In the genomic region with DNA sequence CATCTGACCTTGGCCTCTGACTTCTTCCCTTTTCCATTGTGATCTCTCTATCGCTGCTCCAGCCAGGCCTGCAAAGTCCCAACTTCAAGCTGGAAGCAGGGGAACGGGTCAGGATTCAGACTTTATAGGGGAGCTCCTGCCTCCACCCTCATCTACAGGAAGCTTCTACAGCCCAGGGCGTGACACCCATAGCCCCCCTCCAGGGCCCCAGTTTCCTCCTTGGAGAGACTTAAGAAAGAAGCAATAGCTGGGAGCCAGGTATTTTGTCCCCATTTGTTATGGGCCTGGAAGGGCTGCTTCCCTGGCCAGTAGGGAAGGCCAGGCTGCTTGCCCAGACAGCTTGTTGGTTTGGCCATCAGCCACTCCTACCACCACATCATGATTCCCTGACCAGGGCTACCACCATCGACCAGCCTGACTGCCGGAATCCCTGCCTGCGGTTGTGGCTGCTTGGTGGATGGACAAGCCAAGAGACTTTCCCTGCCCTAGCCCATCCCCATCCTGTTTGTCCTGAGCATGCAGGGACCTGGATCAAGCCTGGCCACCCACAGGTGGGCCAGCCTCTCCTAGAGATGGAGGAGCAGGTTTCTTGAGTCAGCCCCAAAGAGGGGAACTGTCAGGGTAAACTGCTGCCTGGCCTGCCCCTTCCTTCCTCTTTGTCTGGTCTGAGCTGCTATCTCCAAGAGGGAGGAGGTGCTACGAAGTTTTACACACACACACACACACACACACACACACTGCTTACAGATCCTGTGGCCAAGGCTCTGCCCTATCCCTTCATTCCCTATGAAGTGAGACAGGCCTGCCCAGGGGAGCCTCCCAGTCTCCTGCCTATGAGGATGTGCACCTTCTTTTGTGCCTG, we compare ENCODE assay signal across 8 mouse cellular contexts. TPM values are rescaled to one million over a fixed set of nuclear protein-coding genes. Genes with fewer than 3 reads are reported as not detected.
DNase-seq lines count a peak whose midpoint lies in the region; ATAC-seq and TF ChIP-seq lines count a peak whose summit lies in the region.

No protein-coding gene starts in this region.

- DNase-seq in heart, adult 2 months, result peak in 1 of 2 experiments; percentile 51
- DNase-seq in heart, adult 9 months (ENCODE audit: low spot score in 2 of 2), result no peak
- no peak for DNase-seq in hindbrain, embryonic 14.5 days (ENCODE audit: low spot score)
- no peak for DNase-seq in frontal cortex, postnatal 10 days (ENCODE audit: low spot score in 2 of 2)
- DNase-seq in kidney, adult 8-10 months, result no peak

- H3K4me2 ChIP-seq in hindbrain, embryonic 14.5 days (replicated peaks), result peak overlapping the region; percentile 76

- peaks cover 17% of the 10 kb centered on the region for H3K4me1 ChIP-seq in heart, adult 2 months (ENCODE audit: control insufficient read depth, insufficient read depth, low read length)
- H3K4me1 ChIP-seq in ES-Bruce4 (ENCODE audit: control insufficient read depth, insufficient read depth, low read length), result peaks cover 9% of the 10 kb centered on the region
- H3K4me1 ChIP-seq in cortical plate, adult 2 months (ENCODE audit: control insufficient read depth, insufficient read depth, low read length), result peaks cover 23% of the 10 kb centered on the region
- peaks cover 24% of the 10 kb centered on the region for H3K4me1 ChIP-seq in hindbrain, embryonic 14.5 days (replicated peaks; ENCODE audit: control insufficient read depth, insufficient read depth, low read length)

- no peaks in the 10 kb centered on the region for H3K36me3 ChIP-seq in heart, adult 2 months (ENCODE audit: control insufficient read depth, insufficient read depth, low read length)
- no peaks in the 10 kb centered on the region for H3K36me3 ChIP-seq in ES-Bruce4 (ENCODE audit: control insufficient read depth, insufficient read depth, low read length, poor library complexity, severe bottlenecking)
- H3K36me3 ChIP-seq in hindbrain, embryonic 14.5 days (replicated peaks; ENCODE audit: control insufficient read depth, insufficient read depth), result no peaks in the 10 kb centered on the region; the same call in 1 of the 2 replicates

- TF ChIP-seq CTCF in heart, adult 2 months (IDR thresholded peaks at IDR 0.05), result no peak
- no peak for TF ChIP-seq CTCF in ES-Bruce4 (IDR thresholded peaks at IDR 0.05; ENCODE audit: low read depth, low read length)
- no peak for TF ChIP-seq CTCF in cortical plate, adult 2 months (IDR thresholded peaks at IDR 0.05; ENCODE audit: extremely low read depth, insufficient read depth, low read length)

- H3K9ac ChIP-seq in heart, adult 2 months (ENCODE audit: low read depth, low read length), result peak overlapping the region; percentile 37; the same call in 1 of the 2 replicates
- no peak overlapping the region for H3K9ac ChIP-seq in ES-Bruce4 (ENCODE audit: low read depth, poor library complexity, severe bottlenecking)
- H3K9ac ChIP-seq in hindbrain, embryonic 14.5 days, result peak overlapping the region; percentile 93; the same call in 1 of the 2 replicates

- no peaks in the 10 kb centered on the region for H3K27me3 ChIP-seq in heart, adult 2 months (ENCODE audit: control insufficient read depth, insufficient read depth, low read length)
- no peaks in the 10 kb centered on the region for H3K27me3 ChIP-seq in ES-Bruce4 (ENCODE audit: control insufficient read depth, insufficient read depth, low read length, poor library complexity, severe bottlenecking)
- no peaks in the 10 kb centered on the region for H3K27me3 ChIP-seq in hindbrain, embryonic 14.5 days (ENCODE audit: control insufficient read depth, insufficient read depth, low read length)

- H3K27ac ChIP-seq in heart, adult 2 months, result peak overlapping the region; percentile 95
- H3K27ac ChIP-seq in ES-Bruce4 (ENCODE audit: insufficient read depth, low read length), result no peak overlapping the region
- peak overlapping the region; percentile 12; the same call in 1 of the 2 replicates for H3K27ac ChIP-seq in cortical plate, adult 2 months (ENCODE audit: insufficient read depth, low read length)
- H3K27ac ChIP-seq in hindbrain, embryonic 14.5 days, result no peak overlapping the region

- TF ChIP-seq POLR2A in heart, adult 2 months (IDR thresholded peaks at IDR 0.05; ENCODE audit: insufficient read depth, low read depth, low read length), result no peak
- no peak for TF ChIP-seq POLR2A in ES-Bruce4 (IDR thresholded peaks at IDR 0.05; ENCODE audit: insufficient read depth, low read length)
- TF ChIP-seq POLR2A in cortical plate, adult 2 months (IDR thresholded peaks at IDR 0.05; ENCODE audit: extremely low read depth, insufficient read depth, low read length), result no peak

- peak overlapping the region; percentile 82 for H3K4me3 ChIP-seq in heart, adult 2 months
- H3K4me3 ChIP-seq in ES-Bruce4 (ENCODE audit: low read depth, low read length), result peak overlapping the region; percentile 97; the same call in 1 of the 2 replicates
- peak overlapping the region; percentile 79 for H3K4me3 ChIP-seq in cortical plate, adult 2 months (ENCODE audit: insufficient read depth, low read length)
- no peak overlapping the region for H3K4me3 ChIP-seq in hindbrain, embryonic 14.5 days (replicated peaks; ENCODE audit: low read length)

- no peaks in the 10 kb centered on the region for H3K9me3 ChIP-seq in ES-Bruce4 (replicated peaks; ENCODE audit: control insufficient read depth, insufficient read depth, low read length, poor library complexity, severe bottlenecking)
- H3K9me3 ChIP-seq in hindbrain, embryonic 14.5 days (ENCODE audit: control insufficient read depth, low read length), result no peaks in the 10 kb centered on the region

- intact Hi-C loops in heart, adult 2 months (cut with DNase I), result loop anchor here (5.0 kb wide), 1 partner anchor 228 kb away; no protein-coding TSS in a partner anchor

- ATAC-seq in hindbrain, embryonic 14.5 days (ENCODE audit: low FRiP score), result no peak
- peak; percentile 55 for ATAC-seq in megakaryocyte, adult 5-6 weeks (ENCODE audit: poor library complexity, severe bottlenecking)

- 31% methylated on average over 7 of the region's 7 CpGs for WGBS in heart, adult 2 months
- 71% methylated on average over 7 of the region's 7 CpGs for WGBS in hindbrain, embryonic 14.5 days

- peaks cover 5% of the 10 kb centered on the region for H3K79me2 ChIP-seq in heart, adult 2 months (replicated peaks; ENCODE audit: control insufficient read depth, insufficient read depth, low read length)

- no peak for TF ChIP-seq EP300 in heart, adult 2 months (IDR thresholded peaks at IDR 0.05; ENCODE audit: insufficient read depth, low read depth, low read length)
- TF ChIP-seq EP300 in ES-Bruce4 (IDR thresholded peaks at IDR 0.05; ENCODE audit: insufficient read depth, low read depth, low read length), result no peak

RNA-seq across cellular contexts. Expression of gene Twf2, which starts 1.3 kb away (rescaled TPM):
- 100 to 1,000 TPM; 182 to 219 TPM for total RNA-seq in heart, adult 2 months (2021)
- polyA plus RNA-seq in heart, adult 2 months (2012; rRNA removed), result 251 and 268 TPM in 2 replicates
- polyA plus RNA-seq in ES-Bruce4 (2011; ENCODE audit: insufficient read depth, insufficient read length, low read depth, missing spikeins), result 27.3 and 36.7 TPM in 2 replicates
- 97.3 and 106 TPM in 2 replicates for polyA plus RNA-seq in cortical plate, adult 2 months (2012; rRNA removed)
- 49.6 and 52.9 TPM in 2 replicates for polyA plus RNA-seq in hindbrain, embryonic 14.5 days (2014; fragmentation: Nextera tagmentation; extraction: Ambion mirVana)
- total RNA-seq in megakaryocyte, adult 5-6 weeks (2015), result 76.8 and 79.8 TPM in 2 replicates
- total RNA-seq in megakaryocyte, adult 5-6 weeks (2017), result 109 and 110 TPM in 2 replicates

RNA-seq across cellular contexts. Expression of gene Ppm1m, which starts 4.7 kb away (rescaled TPM):
- total RNA-seq in heart, adult 2 months (2021), result 10 to 100 TPM; 10.8 to 12.1 TPM
- polyA plus RNA-seq in heart, adult 2 months (2012; rRNA removed), result 17.4 and 18.9 TPM in 2 replicates
- polyA plus RNA-seq in ES-Bruce4 (2011; ENCODE audit: insufficient read depth, insufficient read length, low read depth, missing spikeins), result 23.2 and 23.4 TPM in 2 replicates
- polyA plus RNA-seq in cortical plate, adult 2 months (2012; rRNA removed), result 42.1 and 47.4 TPM in 2 replicates
- polyA plus RNA-seq in hindbrain, embryonic 14.5 days (2014; fragmentation: Nextera tagmentation; extraction: Ambion mirVana), result 13.0 and 13.4 TPM in 2 replicates
- total RNA-seq in megakaryocyte, adult 5-6 weeks (2015), result 42.3 and 52.2 TPM in 2 replicates
- 46.4 and 49.6 TPM in 2 replicates for total RNA-seq in megakaryocyte, adult 5-6 weeks (2017)

RNA-seq across cellular contexts. Expression of gene Tlr9, which starts 18.2 kb away (rescaled TPM):
- under 1 TPM; 0.39 to 0.47 TPM for total RNA-seq in heart, adult 2 months (2021)
- polyA plus RNA-seq in heart, adult 2 months (2012; rRNA removed), result 1.1 and 1.9 TPM in 2 replicates
- not detected in 2 replicates for polyA plus RNA-seq in ES-Bruce4 (2011; ENCODE audit: insufficient read depth, insufficient read length, low read depth, missing spikeins)
- polyA plus RNA-seq in cortical plate, adult 2 months (2012; rRNA removed), result 1.2 and 1.3 TPM in 2 replicates
- polyA plus RNA-seq in hindbrain, embryonic 14.5 days (2014; fragmentation: Nextera tagmentation; extraction: Ambion mirVana), result 0.12 TPM in 1 of 2 replicates, not detected in the other
- 47.5 and 51.3 TPM in 2 replicates for total RNA-seq in megakaryocyte, adult 5-6 weeks (2015)
- 7.4 and 10.9 TPM in 2 replicates for total RNA-seq in megakaryocyte, adult 5-6 weeks (2017)

RNA-seq across cellular contexts. Expression of gene Wdr82, which starts 33.5 kb away (rescaled TPM):
- total RNA-seq in heart, adult 2 months (2021), result 10 to 100 TPM; 35.1 to 37.0 TPM
- polyA plus RNA-seq in heart, adult 2 months (2012; rRNA removed), result 30.5 and 61.6 TPM in 2 replicates
- 118 and 122 TPM in 2 replicates for polyA plus RNA-seq in ES-Bruce4 (2011; ENCODE audit: insufficient read depth, insufficient read length, low read depth, missing spikeins)
- polyA plus RNA-seq in cortical plate, adult 2 months (2012; rRNA removed), result 95.4 and 103 TPM in 2 replicates
- polyA plus RNA-seq in hindbrain, embryonic 14.5 days (2014; fragmentation: Nextera tagmentation; extraction: Ambion mirVana), result 40.2 and 42.3 TPM in 2 replicates
- 41.5 and 49.1 TPM in 2 replicates for total RNA-seq in megakaryocyte, adult 5-6 weeks (2015)
- total RNA-seq in megakaryocyte, adult 5-6 weeks (2017), result 49.8 and 61.9 TPM in 2 replicates

RNA-seq across cellular contexts. Expression of gene Alas1, which starts 44.2 kb away (rescaled TPM):
- 100 to 1,000 TPM; 438 to 443 TPM for total RNA-seq in heart, adult 2 months (2021)
- 382 and 470 TPM in 2 replicates for polyA plus RNA-seq in heart, adult 2 months (2012; rRNA removed)
- polyA plus RNA-seq in ES-Bruce4 (2011; ENCODE audit: insufficient read depth, insufficient read length, low read depth, missing spikeins), result 39.8 and 41.9 TPM in 2 replicates
- 117 and 125 TPM in 2 replicates for polyA plus RNA-seq in cortical plate, adult 2 months (2012; rRNA removed)
- polyA plus RNA-seq in hindbrain, embryonic 14.5 days (2014; fragmentation: Nextera tagmentation; extraction: Ambion mirVana), result 99.0 and 99.7 TPM in 2 replicates
- total RNA-seq in megakaryocyte, adult 5-6 weeks (2015), result 84.6 and 91.1 TPM in 2 replicates
- 110 and 116 TPM in 2 replicates for total RNA-seq in megakaryocyte, adult 5-6 weeks (2017)

Comparison
In these comparisons a context has a peak if more than half of its experiments do, and no peak if none do; other contexts are left out.
1. H3K27ac ChIP-seq: peak in heart, adult 2 months (single experiment) and cortical plate, adult 2 months (single experiment); none in ES-Bruce4 (single experiment) and hindbrain, embryonic 14.5 days (single experiment).